Mouse (Mus musculus): Measurements from ENCODE around the gene Ott. TPM values are rescaled to one million over a fixed set of nuclear protein-coding genes. Genes with fewer than 3 reads are reported as not detected.
"Not testable (repeated sequence)": the region's sequence is repeated elsewhere in the genome, so short reads cannot be mapped to it uniquely, and the experiment has no call there.

Gene Ott
- polyA plus RNA-seq (2015; fragmentation: Nextera tagmentation; extraction: Ambion mirVana): not detected in 2 replicates

GRCm38 (mm10) chrX:149073982-149074381 lies at the start of gene Ott:
Gene Ott (plus strand): TSS chrX:149074282.
- no CpG with 5 or more reads among the region's 5 CpGs for WGBS
- not testable (repeated sequence) for H3K36me3 ChIP-seq (ENCODE audit: control insufficient read depth, insufficient read depth, low read length); H3K9me3 ChIP-seq (replicated peaks; ENCODE audit: control insufficient read depth, low read length, poor library complexity, severe bottlenecking); H3K27ac ChIP-seq (ENCODE audit: low read length); ATAC-seq; H3K4me3 ChIP-seq (ENCODE audit: low read depth, low read length); H3K27me3 ChIP-seq (ENCODE audit: control insufficient read depth, insufficient read depth, low read depth, low read length); H3K9ac ChIP-seq (ENCODE audit: low read depth, low read length); H3K4me1 ChIP-seq (ENCODE audit: control insufficient read depth, insufficient read depth, low read length); H3K4me2 ChIP-seq (ENCODE audit: low read length)

Other genes with a start within 250 kb of the Ott start
- gene Luzp4, start 216.6 kb upstream of the Ott start, polyA plus RNA-seq (2015; fragmentation: Nextera tagmentation; extraction: Ambion mirVana): not detected in 2 replicates
- gene Gm15093, start 198.1 kb downstream of the Ott start, polyA plus RNA-seq (2015; fragmentation: Nextera tagmentation; extraction: Ambion mirVana): not detected in 2 replicates